Mouse (Mus musculus): ENCODE results near the gene Ptpn11.

DNA sequence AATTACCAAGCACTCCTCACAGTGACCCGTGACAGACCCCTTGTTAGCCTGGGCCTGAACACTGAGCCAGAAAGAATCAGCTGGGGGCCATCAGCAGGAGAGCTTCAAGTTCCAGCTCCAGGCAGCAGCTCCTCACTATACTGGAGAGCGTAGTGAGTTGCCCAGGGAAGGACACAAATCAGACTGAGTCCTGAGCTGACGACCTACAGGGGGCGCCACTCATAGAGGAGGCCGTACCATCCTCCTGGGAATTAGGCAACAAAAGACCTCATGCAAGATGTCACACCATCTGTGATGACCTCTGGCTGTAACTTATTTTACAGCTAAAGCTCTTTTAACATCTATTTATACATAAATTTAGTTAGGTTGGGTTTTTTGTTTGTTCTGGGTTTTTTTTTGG is 78.8 kb downstream of the Ptpn11 start:
- no peak for TF ChIP-seq POLR2A (IDR thresholded peaks at IDR 0.05; ENCODE audit: low read depth, low read length)
- peak; percentile 3; the same call in 1 of the 2 replicates for TF ChIP-seq CTCF (IDR thresholded peaks at IDR 0.05; ENCODE audit: extremely low read depth, insufficient read depth, insufficient read length, insufficient replicate concordance)

Data from spleen, adult 2 months (tissue).